Mouse (Mus musculus) heart, adult 2 months (tissue): Measurements from ENCODE around the gene Epn3.

Source experiments
- CTCF ChIP-seq: fragments of 200-600 bp; IDR thresholded peaks from 2 replicates; pipeline ENCODE4 v1.8.1; 2022; ENCODE audit warnings: antibody characterized with exemption, mild to moderate bottlenecking, moderate library complexity
- POLR2A ChIP-seq: fragments of 200-500 bp; IDR thresholded peaks from 2 replicates; pipeline ENCODE4 v1.6.1; 2011; ENCODE audit warnings: mild to moderate bottlenecking, low read depth, low read length, control low read depth; ENCODE audit not compliant: insufficient read depth

DNA sequence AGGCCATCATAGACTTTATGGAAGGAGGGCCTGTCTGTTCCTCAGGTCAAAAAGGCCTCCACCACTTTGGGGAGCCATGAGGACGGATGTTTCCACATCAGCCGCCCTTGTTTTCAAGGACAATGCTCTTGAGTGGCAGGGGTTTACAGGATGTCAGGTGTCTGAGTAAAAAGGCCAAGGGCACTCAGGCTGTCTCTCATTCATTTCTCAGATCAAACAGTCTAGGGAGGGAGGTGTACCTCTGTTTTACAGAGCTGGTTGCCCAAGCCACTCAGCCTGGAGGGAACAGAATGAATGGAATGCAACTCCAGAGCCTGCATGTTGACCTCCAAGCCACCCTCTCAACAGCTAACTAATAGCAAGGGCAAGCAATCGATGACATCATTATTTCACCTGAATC is 4.4 kb downstream of the Epn3 start:
- no peak for TF ChIP-seq CTCF
- TF ChIP-seq POLR2A, result no peak
